Mouse (Mus musculus): ENCODE measurements around the gene Pth2r. TPM values are rescaled to one million over a fixed set of nuclear protein-coding genes. Genes with fewer than 3 reads are reported as not detected.
A peak's percentile ranks its signal among the peaks of the same experiment; 100 is the strongest.

Pth2r gene
- polyA plus RNA-seq (2015; fragmentation: Nextera tagmentation; extraction: Ambion mirVana) = not detected in 2 replicates

DNA sequence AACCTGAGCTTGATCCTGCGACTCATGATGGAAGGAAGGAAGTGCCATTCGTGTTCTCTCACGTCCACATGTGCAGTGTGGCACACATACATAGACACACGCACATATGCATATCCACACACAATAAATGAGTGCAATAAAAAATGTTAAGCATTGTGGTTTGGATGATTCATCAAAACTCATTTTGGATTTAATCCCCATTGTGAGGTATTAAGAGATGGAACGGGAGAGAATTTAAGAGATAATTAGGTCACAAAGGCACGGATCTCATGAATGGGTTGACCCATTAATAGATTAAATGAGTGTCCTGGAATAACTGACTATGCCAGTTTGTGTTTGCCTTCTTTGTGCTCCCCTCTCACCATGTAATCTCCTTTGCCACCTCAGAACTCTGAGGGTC, at the start of gene Pth2r:
Gene Pth2r, plus strand, starts transcription at position 301 of the 400 bp plus-strand sequence.
- Histone ChIP-seq H3K27me3 (no peaks in the 10 kb centered on the region), H3K27ac (no peak within 1 kb of the TSS)

DNA sequence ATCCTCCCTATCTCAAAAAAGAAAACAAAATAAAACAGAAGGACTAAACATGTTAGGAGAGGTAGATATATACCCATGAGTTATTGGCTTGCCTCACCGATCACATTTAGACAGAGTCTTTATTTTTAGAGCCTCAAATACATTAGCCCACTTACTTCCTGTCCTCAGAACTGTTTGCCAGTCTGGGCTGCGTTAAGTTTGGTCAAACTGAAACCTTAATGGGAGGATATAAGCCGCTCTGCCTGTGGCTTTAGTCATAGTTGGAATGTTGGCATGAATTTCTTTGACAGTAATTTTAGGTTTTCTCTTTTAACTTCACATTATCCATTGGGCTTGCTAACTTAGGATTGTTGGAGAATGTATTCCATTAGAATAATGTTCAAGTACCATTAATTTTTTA, 44.1 kb upstream of the Pth2r start:
- H3K9ac ChIP-seq = no peak overlapping the region
- 75% methylated on average over 3 of the region's 3 CpGs for WGBS
- H3K4me1 ChIP-seq = no peaks in the 10 kb centered on the region
- H3K4me2 ChIP-seq = no peak overlapping the region
- no peaks in the 10 kb centered on the region for H3K27me3 ChIP-seq
- H3K9me3 ChIP-seq = no peaks in the 10 kb centered on the region
- no peak overlapping the region for H3K4me3 ChIP-seq
- no peak overlapping the region for H3K27ac ChIP-seq
- H3K36me3 ChIP-seq = peaks cover 23% of the 10 kb centered on the region
- ATAC-seq (ENCODE audit: borderline replicate concordance, extremely low read depth, low FRiP score, low TSS enrichment) = no peak

More for the DNA sequence above, at the start of gene Pth2r:
- Histone ChIP-seq H3K4me2 (no peak within 1 kb of the TSS), H3K9me3 (no peaks in the 10 kb centered on the region), H3K4me1 (no peaks in the 10 kb centered on the region), H3K4me3 (no peak within 1 kb of the TSS), H3K9ac (no peak within 1 kb of the TSS), H3K36me3 (no peaks in the 10 kb centered on the region)
- no peak for ATAC-seq (ENCODE audit: borderline replicate concordance, extremely low read depth, low FRiP score, low TSS enrichment)
- WGBS = 79% methylated on average over 6 of the region's 6 CpGs

DNA sequence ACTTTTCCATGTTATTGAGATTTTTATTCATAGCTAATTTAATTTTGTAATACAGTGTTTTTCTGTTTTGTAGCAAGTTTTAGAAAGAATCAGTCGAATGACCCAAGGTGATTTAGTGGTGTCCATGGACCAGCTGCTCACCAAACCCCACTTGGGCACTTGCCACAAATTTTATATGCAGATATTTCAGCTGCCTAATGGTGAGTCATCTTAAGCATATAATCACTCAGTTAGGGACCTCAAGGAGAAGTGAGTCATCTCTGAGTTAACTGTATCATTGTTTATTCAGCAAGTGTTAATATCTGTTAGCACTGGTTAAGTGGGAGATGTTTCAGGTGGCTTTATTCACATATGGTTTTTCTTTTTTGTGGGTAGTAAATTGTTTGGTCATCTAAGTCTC, 36.2 kb upstream of the Pth2r start:
- WGBS = 89% methylated on average over 1 of the region's 1 CpGs
- H3K4me3 ChIP-seq = no peak overlapping the region
- no peaks in the 10 kb centered on the region for H3K9me3 ChIP-seq
- ATAC-seq (ENCODE audit: borderline replicate concordance, extremely low read depth, low FRiP score, low TSS enrichment) = no peak
- no peak overlapping the region for H3K4me2 ChIP-seq
- H3K36me3 ChIP-seq = peaks cover 12% of the 10 kb centered on the region; the same call in 1 of the 2 replicates
- no peaks in the 10 kb centered on the region for H3K4me1 ChIP-seq
- no peak overlapping the region for H3K9ac ChIP-seq
- H3K27me3 ChIP-seq = no peaks in the 10 kb centered on the region
- no peak overlapping the region for H3K27ac ChIP-seq

DNA sequence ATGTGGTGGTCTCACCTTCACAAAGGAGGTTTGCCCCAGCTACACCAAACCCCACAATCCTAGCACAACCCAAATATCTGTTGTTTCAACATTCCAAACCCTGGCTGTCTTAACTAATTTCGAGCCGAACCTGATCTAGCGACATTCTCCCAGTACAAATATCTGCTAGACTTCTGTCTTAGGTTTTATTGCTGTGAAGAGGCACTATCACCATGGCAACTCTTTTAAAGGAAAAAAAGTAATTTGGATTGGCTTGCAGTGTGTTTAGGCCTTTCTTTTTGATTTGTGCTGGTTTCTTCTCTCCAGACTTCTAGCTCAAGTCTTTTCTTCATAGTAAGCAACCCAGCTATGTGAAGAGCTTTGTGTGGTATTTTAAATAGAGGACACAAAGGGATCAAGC, 1.4 kb upstream of the Pth2r start:
- H3K4me3 ChIP-seq = no peak overlapping the region
- no peak overlapping the region for H3K27ac ChIP-seq
- no peaks in the 10 kb centered on the region for H3K36me3 ChIP-seq
- no peak for ATAC-seq (ENCODE audit: borderline replicate concordance, extremely low read depth, low FRiP score, low TSS enrichment)
- H3K4me2 ChIP-seq = no peak overlapping the region
- no peaks in the 10 kb centered on the region for H3K27me3 ChIP-seq
- no peaks in the 10 kb centered on the region for H3K4me1 ChIP-seq
- no peaks in the 10 kb centered on the region for H3K9me3 ChIP-seq
- no peak overlapping the region for H3K9ac ChIP-seq
- 63% methylated on average over 3 of the region's 3 CpGs for WGBS

DNA sequence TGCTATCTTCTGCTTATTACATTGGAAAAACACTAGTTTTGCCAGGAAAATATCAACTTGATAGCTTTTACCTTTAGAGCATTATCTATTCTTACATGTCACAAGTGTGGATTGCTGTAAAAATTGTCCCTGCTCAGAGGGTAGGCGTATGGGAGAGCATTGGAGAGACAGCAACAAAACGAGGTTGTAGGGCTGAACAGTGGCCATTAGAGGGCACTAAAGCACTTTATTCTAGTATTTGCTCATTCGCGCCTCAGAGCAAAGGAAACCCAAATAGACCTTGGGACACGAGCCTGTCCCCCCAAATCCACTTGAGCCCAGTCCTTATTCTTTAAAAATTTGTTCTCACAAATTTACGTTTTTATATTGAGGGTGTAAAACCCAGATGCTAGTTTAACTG, 910 bp downstream of the Pth2r start:
- H3K27ac ChIP-seq = no peak overlapping the region
- WGBS = 7% methylated on average over 6 of the region's 6 CpGs
- no peak overlapping the region for H3K9ac ChIP-seq

DNA sequence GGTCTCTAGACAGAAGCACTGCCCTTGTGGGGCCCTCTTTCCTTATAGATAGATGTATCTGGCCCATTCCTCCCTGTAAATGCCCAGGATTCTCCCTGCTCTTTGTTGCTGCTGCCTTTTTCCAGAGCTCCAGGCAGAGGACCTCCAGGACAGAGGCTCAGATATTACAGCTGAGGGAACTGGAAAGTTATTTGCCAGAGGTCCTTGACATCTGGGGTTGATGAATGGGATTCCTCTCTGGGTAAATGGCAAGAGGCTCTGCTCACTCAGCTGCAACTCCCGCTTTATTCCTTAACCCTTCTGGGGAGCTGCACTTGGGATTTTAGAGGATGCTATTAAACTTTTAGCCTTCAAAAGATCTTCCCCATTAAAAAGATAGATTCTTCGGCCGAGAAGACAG, 26.6 kb downstream of the Pth2r start:
- 67% methylated on average over 3 of the region's 3 CpGs for WGBS
- Histone ChIP-seq H3K9ac (no peak overlapping the region), H3K4me3 (no peak overlapping the region), H3K27ac (no peak overlapping the region), H3K36me3 (no peaks in the 10 kb centered on the region), H3K4me2 (no peak overlapping the region), H3K9me3 (no peaks in the 10 kb centered on the region), H3K4me1 (peaks cover 9% of the 10 kb centered on the region; the same call in 1 of the 2 replicates), H3K27me3 (peaks cover 20% of the 10 kb centered on the region)
- ATAC-seq (ENCODE audit: borderline replicate concordance, extremely low read depth, low FRiP score, low TSS enrichment) = no peak

More for the DNA sequence above, 910 bp downstream of the Pth2r start:
- Histone ChIP-seq H3K36me3 (no peaks in the 10 kb centered on the region), H3K9me3 (no peaks in the 10 kb centered on the region), H3K27me3 (no peaks in the 10 kb centered on the region), H3K4me3 (no peak overlapping the region), H3K4me2 (no peak overlapping the region), H3K4me1 (no peaks in the 10 kb centered on the region)
- no peak for ATAC-seq (ENCODE audit: borderline replicate concordance, extremely low read depth, low FRiP score, low TSS enrichment)

DNA sequence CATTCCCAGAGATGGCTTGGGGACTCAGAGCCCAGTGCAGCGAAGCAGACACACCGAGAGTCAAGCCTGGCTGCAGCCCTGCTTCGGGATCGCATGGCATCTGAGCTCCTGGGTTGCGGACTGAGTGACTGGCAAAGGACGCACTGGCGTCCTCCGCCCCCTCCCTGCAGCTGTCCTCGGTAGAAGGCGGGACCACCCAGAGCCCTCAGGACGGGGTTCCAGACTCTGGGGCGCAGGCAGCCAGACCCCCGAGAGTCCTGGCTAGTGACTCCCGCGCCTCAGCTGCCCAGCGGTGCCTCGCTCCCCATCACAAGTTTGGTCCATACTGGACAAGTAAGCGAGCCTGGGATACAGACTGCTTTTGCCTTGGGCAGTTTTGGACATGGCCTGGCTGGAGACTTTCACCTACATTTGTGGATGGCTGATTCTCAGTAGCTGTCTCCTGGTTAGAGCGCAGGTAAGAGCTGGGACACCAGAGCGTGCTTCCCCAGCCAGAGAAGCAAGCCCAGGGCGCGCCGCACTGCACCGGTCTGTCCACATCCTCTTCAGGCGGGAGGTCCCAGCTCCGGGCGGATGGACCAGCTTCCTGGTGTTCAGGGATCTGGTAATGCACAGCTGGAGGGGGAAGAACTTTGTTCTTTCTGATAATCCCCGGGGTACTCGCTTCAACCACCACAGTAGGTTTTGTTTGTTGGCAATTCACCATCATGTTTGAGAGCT, 29.5 kb downstream of the Pth2r start:
- H3K9me3 ChIP-seq = no peaks in the 10 kb centered on the region
- peak overlapping the region; percentile 63 for H3K4me2 ChIP-seq
- no peak; the same call in 1 of the 2 replicates for ATAC-seq (ENCODE audit: borderline replicate concordance, extremely low read depth, low FRiP score, low TSS enrichment)
- 2% methylated on average over 28 of the region's 29 CpGs for WGBS
- peak overlapping the region; percentile 24 for H3K4me3 ChIP-seq
- no peak overlapping the region for H3K9ac ChIP-seq
- H3K36me3 ChIP-seq = no peaks in the 10 kb centered on the region
- H3K27ac ChIP-seq = no peak overlapping the region
- peaks cover 20% of the 10 kb centered on the region for H3K27me3 ChIP-seq
- peaks cover 9% of the 10 kb centered on the region; the same call in 1 of the 2 replicates for H3K4me1 ChIP-seq

DNA sequence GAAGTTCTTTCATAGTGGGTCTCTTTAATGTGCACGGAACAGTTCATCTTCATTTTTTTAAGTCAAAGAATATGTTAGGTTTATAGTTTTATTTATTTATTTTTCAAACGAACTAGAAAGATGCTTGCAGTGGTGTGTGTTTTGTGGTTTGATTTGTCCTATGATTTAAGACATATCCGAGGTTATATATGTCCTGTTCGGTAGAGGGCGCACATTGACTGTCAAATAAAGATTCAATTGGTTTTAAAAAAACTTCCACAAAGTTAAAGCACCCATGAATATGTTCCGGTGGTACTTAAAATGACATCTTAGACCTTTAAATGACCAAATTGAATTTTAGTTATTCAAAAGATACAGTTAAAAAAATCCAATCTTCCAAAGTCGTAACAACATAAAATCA, 30.3 kb downstream of the Pth2r start:
- H3K9ac ChIP-seq = no peak overlapping the region
- peaks cover 9% of the 10 kb centered on the region; the same call in 1 of the 2 replicates for H3K4me1 ChIP-seq
- H3K27ac ChIP-seq = no peak overlapping the region
- no peak for ATAC-seq (ENCODE audit: borderline replicate concordance, extremely low read depth, low FRiP score, low TSS enrichment)
- no peaks in the 10 kb centered on the region for H3K9me3 ChIP-seq
- no peaks in the 10 kb centered on the region for H3K36me3 ChIP-seq
- no peak overlapping the region for H3K4me3 ChIP-seq
- peaks cover 20% of the 10 kb centered on the region for H3K27me3 ChIP-seq
- 9% methylated on average over 7 of the region's 7 CpGs for WGBS
- peak overlapping the region; percentile 63 for H3K4me2 ChIP-seq

DNA sequence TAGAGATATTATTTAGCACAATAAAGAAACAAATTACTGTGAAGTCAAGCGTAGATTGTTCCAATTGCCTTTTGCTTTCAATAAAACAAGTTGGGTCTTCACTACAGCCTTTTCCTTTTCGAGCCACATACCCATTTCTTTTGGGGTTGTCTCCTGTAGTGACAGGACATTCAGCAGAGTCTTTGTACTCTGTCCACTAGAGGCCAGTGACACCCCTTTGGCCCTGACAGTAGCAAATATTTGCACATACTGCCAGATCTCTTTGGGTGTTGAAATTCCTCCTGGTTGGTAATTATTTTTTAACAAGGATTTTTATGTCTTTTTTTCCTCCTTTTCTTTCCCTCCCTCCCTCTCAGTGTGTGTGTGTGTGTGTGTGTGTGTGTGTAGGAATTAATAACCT, 31.0 kb downstream of the Pth2r start:
- no peak overlapping the region for H3K4me3 ChIP-seq
- H3K4me2 ChIP-seq = no peak overlapping the region
- no peaks in the 10 kb centered on the region for H3K36me3 ChIP-seq
- H3K9me3 ChIP-seq = no peaks in the 10 kb centered on the region
- H3K27ac ChIP-seq = no peak overlapping the region
- H3K4me1 ChIP-seq = peaks cover 9% of the 10 kb centered on the region; the same call in 1 of the 2 replicates
- ATAC-seq (ENCODE audit: borderline replicate concordance, extremely low read depth, low FRiP score, low TSS enrichment) = no peak
- no peak overlapping the region for H3K9ac ChIP-seq
- H3K27me3 ChIP-seq = peaks cover 20% of the 10 kb centered on the region
- 52% methylated on average over 2 of the region's 2 CpGs for WGBS

DNA sequence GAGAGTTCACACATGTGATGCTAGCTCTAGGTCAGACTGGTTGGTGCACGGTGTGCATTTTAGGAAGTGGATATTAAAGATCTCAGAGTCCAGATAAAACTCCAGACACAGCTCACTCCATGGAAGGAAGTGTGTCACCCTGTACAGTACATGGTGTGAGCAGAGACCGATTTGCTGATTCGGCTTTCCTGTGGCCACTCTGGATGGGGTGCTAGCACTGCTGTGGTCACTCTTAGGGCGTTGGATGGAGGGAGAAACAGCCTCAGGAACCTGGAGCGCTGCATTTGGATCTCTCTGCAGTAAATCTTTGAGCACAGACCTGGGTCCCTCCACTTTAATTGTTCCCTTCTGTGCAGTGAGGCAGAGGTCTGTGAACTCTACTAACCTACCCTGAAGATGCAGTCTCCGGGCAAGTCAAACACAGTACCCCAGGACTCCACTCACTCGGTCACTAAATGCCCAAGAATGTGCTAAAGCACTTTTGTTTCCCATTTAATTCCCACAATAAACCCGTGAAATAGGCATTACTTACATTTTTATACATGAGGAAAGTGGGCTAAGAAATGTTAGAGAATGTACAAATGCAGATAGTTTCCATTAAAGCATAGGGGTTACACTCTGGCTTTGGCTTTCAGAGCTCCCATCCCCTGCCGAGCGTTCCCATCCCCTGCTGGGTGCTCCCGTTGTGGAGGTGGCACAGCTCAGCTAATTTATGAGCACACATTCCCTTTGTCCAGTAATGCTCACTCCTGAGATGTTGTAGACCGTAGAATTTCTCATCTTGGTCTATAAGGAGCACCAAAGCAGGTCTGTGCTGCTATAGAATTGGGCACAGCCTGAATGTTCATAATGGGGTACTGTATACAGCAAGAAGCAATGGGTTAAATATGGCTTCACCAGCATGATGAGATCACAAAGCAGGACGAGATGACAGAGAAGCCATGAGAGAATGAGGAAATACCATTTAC, 32.5 kb downstream of the Pth2r start:
- H3K4me1 ChIP-seq = peaks cover 9% of the 10 kb centered on the region; the same call in 1 of the 2 replicates
- no peak overlapping the region for H3K4me2 ChIP-seq
- ATAC-seq (ENCODE audit: borderline replicate concordance, extremely low read depth, low FRiP score, low TSS enrichment) = no peak
- 68% methylated on average over 13 of the region's 13 CpGs for WGBS
- no peaks in the 10 kb centered on the region for H3K9me3 ChIP-seq
- H3K27me3 ChIP-seq = peaks cover 20% of the 10 kb centered on the region
- H3K9ac ChIP-seq = no peak overlapping the region
- no peak overlapping the region for H3K27ac ChIP-seq
- no peak overlapping the region for H3K4me3 ChIP-seq
- H3K36me3 ChIP-seq = no peaks in the 10 kb centered on the region

DNA sequence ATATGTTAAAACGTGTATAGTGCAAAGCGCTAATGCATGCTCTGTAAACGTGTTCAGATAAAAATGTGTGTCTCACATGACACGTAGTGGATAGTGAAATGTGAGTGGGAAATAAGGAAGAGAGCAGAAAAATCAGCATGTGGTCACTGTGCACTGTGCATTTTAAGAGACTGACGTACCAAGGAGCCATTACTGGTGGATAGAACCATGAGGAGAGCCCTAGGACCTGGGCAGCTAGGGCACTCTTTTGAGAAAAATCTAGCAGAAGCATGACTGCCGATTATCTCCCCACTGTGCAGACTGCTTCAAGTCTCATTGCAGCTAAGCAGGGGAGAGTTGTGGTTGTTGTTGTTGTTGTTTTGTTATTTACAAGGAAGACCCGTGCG, 33.2 kb downstream of the Pth2r start:
- Histone ChIP-seq H3K4me2 (no peak overlapping the region), H3K27me3 (peaks cover 20% of the 10 kb centered on the region), H3K36me3 (no peaks in the 10 kb centered on the region), H3K9me3 (no peaks in the 10 kb centered on the region), H3K4me3 (no peak overlapping the region), H3K27ac (no peak overlapping the region), H3K9ac (no peak overlapping the region), H3K4me1 (peaks cover 9% of the 10 kb centered on the region; the same call in 1 of the 2 replicates)
- ATAC-seq (ENCODE audit: borderline replicate concordance, extremely low read depth, low FRiP score, low TSS enrichment) = no peak
- WGBS = 80% methylated on average over 8 of the region's 8 CpGs

DNA sequence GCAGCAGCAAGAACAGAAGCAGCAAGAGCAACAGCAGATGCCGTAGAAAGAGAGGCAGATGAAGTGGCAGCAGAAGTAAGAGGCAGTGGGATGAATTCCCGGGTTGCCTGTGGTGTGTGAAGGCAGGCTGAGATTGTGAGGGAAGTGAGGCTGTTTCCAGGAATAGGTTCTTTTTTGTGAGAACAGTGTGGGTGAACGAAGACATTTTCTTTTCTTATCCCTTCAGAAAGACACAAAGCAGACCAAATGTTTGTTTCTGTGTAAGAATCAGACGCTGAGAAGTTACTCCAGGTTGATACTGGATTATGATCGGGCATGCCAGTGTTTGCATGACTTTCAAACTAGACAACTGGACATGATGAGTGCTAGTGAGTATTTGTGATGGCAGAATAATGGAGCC, 52.2 kb downstream of the Pth2r start:
- no peaks in the 10 kb centered on the region for H3K4me1 ChIP-seq
- no peak overlapping the region for H3K27ac ChIP-seq
- no peak overlapping the region for H3K4me2 ChIP-seq
- H3K9me3 ChIP-seq = no peaks in the 10 kb centered on the region
- H3K27me3 ChIP-seq = no peaks in the 10 kb centered on the region
- H3K4me3 ChIP-seq = no peak overlapping the region
- ATAC-seq (ENCODE audit: borderline replicate concordance, extremely low read depth, low FRiP score, low TSS enrichment) = no peak
- WGBS = 81% methylated on average over 5 of the region's 5 CpGs
- no peaks in the 10 kb centered on the region for H3K36me3 ChIP-seq
- no peak overlapping the region for H3K9ac ChIP-seq

All from lung, embryonic 15.5 days (tissue).